Mouse (Mus musculus) cerebellum, postnatal 25 days (tissue): ENCODE measurements around the gene Thumpd2.

Experiments
- DNase-seq, 2 experiments: peaks; one replicate each; pipeline ENCODE4 v3.0.0; 2021; ENCODE audit warnings: mixed read lengths in 2 of 2

The Thumpd2 gene

DNA sequence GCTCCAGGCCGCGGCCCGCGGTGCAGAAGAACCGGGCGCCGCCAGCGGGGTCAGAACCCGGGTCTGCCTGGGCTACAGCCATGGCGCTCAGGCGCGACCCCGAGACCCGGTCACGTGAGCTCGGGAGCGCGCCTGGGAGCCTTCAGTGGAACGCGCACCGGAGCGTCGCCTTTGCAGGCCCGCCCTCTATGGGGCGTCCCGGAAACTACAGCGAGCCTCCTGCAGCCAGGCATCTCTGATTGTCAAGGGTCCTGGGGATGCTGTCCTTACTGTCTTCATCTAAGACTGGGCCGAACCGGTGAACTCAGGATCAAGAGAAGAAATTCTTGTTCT lies at the start of gene Thumpd2:
Thumpd2 (minus strand) TSS at position 104 of the 333 bp plus-strand sequence.
- peak; percentile 94 to 97 for DNase-seq

DNA sequence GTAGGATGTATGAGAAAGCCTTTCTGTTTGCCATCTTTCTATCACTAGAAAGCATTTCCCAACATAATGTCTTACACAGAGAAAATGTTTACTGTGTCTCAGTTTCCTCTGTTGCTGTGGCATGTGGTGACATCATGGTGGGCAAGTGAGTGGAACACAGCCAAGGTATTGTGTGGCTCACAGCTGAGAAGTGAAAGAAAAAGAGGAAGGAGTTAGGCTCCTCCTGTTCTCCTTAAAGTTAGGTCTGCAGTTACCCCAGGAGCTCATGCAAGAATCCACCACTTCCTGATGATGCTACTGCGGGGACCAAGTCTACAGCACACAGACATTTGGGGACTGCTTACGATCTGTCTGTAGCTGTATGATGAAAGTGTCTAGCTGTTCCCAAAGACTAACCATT lies 39.4 kb upstream of the Thumpd2 start:
- DNase-seq: no peak

GRCm38 (mm10) chr17:81102866-81103265 lies 38.0 kb upstream of the Thumpd2 start:
- no peak for DNase-seq

DNA sequence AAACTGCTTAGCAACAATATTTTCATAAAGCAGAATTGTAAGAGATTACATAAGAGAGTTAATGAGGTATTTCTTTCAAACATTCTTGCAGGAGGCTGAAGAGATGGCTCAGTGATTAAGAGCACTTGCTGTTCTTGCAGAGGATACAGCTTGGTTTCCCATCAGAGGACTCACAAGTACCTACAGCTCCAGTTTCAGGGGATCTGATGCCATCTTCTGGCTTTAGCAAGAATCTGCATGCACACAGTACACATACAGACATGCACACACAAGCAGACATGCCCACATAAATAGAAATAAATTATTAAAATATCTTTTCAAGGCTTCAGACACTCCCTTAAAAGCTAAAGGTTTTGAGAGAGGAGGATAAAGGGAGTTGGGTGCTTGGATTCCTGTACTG lies 33.6 kb upstream of the Thumpd2 start:
- no peak for DNase-seq

DNA sequence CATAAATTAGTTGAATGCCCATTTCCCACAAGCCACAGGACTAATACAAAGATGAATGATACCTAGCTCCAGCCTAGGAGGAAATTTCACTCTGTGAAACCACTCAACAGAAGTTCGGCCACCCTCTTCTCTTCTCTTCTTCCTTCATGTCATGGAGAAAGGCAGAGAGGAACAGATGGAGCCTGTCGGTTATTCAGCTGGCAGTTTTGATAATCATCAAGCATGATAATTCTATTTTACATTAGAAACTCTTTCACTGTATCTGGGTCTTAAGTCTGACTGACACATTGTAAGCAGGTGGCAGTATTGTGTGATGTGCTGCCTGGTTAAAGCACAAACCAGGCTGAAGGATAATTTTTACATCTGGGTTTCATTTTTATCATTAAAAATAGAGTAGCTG lies 31.6 kb upstream of the Thumpd2 start:
- no peak for DNase-seq

- DNase-seq: no peak
These were observed 27.9 kb upstream of the Thumpd2 start for GRCm38 (mm10) chr17:81092794-81093193.

- DNase-seq: no peak
These were observed 24.0 kb upstream of the Thumpd2 start for GRCm38 (mm10) chr17:81088866-81089265.

DNA sequence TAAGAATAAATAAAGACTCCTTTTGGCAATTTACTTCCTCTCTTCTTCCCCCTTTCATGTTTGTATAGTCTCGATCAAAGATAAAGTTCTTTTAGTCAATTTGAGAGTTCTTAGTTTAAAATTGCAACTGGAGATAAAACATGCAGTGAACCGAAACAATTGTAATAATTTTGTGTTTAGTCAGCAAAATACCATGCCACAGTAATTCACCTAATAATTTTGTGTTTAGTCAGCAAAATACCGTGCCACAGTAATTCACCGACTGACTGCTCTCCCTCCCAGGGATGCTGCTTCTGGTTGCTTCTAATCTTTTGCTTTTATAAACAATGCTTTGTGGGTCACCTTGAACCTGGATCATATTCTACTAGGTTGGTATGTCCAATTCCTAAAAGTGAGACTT lies 22.9 kb upstream of the Thumpd2 start:
- DNase-seq: no peak

DNA sequence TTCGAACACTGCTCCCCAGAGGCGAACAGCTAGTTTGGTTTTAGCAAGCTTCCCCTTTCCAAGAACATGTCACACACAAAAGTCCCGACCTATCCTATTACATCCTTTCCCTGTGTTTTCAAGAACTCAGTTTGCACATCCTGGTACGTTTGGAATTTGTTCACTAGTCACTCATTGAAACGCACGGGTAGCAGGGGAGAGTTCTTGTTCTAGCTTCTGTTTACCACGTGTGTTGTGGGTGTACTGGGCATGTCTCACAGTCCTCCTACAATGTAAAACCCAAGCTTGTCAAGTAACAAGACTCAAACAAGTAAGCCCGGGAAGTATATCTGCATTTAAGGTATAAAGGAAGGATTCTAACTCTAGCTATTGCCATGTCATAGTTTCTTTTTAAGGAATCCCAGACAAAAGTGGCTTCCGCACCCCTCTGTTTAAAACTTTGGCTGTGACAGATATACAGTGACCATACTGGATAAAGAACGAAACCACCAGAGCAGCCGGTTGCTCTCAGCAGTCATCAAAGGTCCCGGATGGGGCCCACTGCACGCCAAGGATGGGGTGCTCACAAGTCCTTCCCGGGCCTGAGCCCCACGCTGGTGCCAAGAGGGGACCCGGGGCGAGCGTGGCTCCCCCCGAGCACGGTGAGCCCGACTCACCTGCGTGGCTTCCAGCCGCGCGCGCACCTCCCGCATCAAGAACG lies 453 bp downstream of the Thumpd2 start:
- DNase-seq: peak; percentile 13 to 15

- no peak for DNase-seq
These were observed 1.5 kb downstream of the Thumpd2 start for GRCm38 (mm10) chr17:81063346-81063745.

GRCm38 (mm10) chr17:81062349-81062871 lies 2.5 kb downstream of the Thumpd2 start:
- no peak for DNase-seq

DNA sequence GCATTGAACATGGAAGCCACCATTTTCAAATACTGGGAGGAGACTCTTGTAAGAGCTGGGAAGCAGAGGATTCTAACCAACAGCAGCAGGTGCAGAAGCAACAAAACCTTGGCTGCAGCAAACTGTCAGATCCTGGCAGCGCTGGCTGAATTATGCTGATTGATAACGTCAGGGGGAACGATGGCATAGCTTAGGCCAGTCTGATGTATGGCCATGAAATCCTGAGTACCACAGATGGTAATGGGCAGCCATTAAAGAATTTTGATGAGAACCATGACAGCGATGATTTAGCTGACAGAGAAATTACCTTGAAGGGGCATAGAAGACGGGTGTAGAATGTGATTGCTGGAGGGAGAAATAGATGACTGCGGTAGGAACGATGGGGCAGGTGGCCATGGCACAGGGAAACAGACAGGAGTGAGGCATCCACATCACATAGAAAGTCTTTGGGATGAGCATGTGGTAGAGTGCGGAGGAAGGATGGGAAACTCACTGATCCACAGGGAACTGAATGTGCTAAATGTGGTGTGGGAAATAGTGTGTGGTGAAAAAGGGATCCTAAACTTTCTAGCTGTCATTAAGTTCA lies 8.0 kb downstream of the Thumpd2 start:
- DNase-seq: no peak

GRCm38 (mm10) chr17:81056035-81056434 lies 8.8 kb downstream of the Thumpd2 start:
- no peak for DNase-seq

DNA sequence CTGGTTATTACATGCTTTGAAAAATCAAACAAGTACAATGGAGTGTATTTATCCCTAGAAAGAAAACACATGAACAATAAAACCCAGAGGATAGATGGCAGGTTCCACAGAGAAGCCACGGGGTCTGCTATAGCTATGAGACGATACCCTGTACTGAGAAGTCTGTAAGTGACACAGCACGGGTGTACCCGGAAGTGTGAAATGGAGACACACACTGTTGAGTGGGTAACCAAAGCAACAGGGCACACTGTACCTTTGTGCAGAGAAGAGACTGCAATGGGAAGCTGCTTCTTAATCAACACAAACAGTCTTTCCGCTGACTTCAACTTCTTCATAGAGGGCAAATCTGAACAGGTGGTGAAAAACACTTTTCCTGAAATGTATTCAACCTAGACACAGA lies 9.4 kb downstream of the Thumpd2 start:
- DNase-seq: no peak

DNA sequence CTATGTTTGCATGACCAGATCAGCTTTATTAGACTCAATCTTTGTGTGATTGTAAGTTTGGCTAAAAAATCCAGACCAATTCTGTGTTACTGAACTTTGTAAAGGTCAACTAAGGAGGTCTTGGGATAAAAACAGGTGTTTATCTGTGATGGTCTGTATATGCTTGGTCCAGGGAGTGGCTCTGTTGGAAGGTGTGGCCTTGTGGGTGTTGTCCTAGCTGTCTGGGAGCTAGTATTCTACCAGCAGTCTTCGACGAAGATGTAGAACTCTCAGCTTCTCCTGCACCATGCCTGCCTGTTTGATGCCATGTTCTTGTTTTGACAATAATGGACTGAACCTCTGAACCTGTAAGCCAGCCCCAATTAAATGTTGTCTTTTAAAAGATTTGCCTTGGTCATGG lies 11.6 kb downstream of the Thumpd2 start:
- no peak for DNase-seq

DNA sequence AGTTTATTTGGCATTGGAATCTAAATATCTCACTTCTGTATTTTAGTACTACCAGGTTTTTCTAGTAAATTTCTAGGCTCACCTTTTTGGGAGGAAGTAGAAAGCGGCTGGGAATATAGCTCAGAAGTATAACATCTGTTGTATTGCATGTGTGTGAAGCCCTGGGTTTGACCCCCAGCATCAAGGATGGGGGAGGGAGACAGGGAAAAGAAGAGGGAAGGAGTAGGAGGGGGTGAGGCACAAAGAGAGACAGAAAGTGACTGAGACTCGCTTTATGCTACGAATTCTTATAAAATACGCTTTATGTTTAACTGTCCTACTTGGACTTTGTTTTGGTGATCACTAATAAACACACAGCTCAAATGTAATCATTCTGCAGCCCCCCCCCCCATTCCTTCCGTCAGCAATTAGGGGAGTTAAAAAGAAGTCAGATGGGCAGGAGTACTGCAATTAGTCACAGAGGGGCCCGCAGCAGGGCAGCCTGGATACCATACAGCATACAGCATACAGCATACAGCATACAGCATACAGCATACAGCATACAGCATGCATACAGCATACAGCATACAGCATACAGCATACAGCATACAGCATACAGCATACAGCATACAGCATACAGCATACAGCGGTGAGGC lies 16.8 kb downstream of the Thumpd2 start:
- no peak for DNase-seq

GRCm38 (mm10) chr17:81045525-81046150 lies 19.2 kb downstream of the Thumpd2 start:
- DNase-seq: peak in 1 of 2 experiments; percentile 36

GRCm38 (mm10) chr17:81045115-81045514 lies 19.8 kb downstream of the Thumpd2 start:
- DNase-seq: no peak

GRCm38 (mm10) chr17:81044356-81044755 lies 20.5 kb downstream of the Thumpd2 start:
- DNase-seq: no peak

GRCm38 (mm10) chr17:81041662-81042061 lies 23.2 kb downstream of the Thumpd2 start:
- no peak for DNase-seq

DNA sequence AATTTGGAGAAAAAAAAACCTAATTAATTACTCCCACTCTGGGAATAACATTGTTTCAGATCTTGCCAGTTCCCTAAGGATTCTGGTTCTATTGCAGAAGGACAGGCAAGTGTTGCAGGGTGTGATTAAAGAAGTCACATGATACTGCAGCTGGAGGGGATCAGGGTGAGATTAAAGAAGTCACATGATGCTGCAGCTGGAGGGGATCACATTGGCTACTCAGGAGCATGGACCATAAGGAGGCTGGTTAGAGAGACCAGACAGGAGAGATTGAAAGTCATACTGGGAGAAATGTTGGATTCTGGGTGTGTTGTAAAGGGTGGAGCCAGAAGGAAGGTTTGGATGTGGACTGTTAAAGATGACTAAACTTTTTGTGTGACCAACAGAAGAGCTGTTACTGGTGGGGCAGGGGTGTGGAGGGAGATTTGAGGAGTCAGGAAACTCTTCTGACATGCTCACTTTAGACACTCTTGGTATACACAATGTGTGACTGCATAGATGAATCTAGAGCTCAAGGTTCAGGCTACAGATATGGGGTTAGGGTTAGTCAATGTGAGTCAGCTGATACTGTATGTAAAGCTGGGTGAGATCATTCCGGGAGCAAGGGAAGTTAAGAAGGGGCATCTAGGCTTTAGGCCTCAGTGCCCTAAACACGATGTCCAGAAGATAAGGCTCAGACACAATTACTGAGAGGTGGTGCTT lies 26.0 kb downstream of the Thumpd2 start:
- no peak for DNase-seq

- DNase-seq: no peak
These were observed 29.5 kb downstream of the Thumpd2 start for GRCm38 (mm10) chr17:81035354-81035753.

DNA sequence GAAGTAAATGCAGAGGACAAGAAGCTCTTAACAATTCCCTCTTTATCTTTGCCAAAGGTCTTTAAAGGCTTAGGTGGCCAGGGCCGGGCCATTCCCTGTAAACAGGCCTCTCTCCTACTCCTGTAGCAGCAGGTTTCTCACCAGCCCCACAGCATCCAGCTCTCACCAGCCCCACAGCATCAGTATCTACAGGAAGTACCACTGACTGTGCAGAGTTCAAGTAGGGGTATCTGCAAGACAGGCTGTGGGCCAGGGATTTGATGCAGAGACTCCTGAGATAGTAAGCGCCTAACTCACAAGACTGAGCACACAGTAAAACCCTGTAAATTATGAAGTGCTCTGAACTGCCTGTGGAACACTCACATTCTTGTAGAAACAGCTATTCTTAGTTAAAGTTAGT lies 31.9 kb downstream of the Thumpd2 start:
- no peak for DNase-seq
